Mouse (Mus musculus): Measurements from ENCODE around the gene Cct6b.

DNA sequence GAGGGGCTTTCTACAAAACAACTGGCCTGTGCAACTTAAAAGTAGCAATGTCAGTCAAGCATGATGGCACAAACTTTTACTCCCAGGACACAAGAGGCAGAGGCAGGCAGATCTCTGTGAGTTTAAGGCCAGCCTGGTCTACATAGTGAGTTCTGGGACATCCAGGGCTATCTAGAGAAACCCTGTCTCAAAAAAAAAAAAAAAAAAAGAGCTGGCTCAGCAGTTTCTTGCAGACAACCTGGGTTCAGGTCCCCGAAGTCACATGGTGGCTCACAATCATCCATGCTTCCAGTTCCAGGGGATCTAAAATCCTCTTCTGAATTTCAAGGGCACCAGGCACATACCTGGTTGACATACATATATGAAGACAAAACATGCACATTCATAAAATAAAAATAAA, 8.2 kb downstream of the Cct6b start:
- TF ChIP-seq ZNF384 (IDR thresholded peaks at IDR 0.05; ENCODE audit: low read depth, low read length) (no peak), HCFC1 (IDR thresholded peaks at IDR 0.05; ENCODE audit: borderline replicate concordance, insufficient read depth, low read length) (no peak)

Measured in ES-E14 (cell line).